Mouse (Mus musculus) spleen, postnatal 10 days (tissue): ENCODE results near the gene Secisbp2l.

Experiments
- DNase-seq, 2 experiments: peaks; one replicate each; pipeline ENCODE4 v3.0.0; 2021 to 2022; ENCODE audit warnings: low spot score in 2 of 2

Gene Secisbp2l

GRCm38 (mm10) chr2:125782719-125783109, at the start of gene Secisbp2l:
Gene Secisbp2l (minus strand): TSS chr2:125782870.
- DNase-seq, result peak; percentile 91 to 94

GRCm38 (mm10) chr2:125829924-125830323, 47.3 kb upstream of the Secisbp2l start:
- no peak for DNase-seq

GRCm38 (mm10) chr2:125827898-125828297, 45.2 kb upstream of the Secisbp2l start:
- DNase-seq, result no peak

GRCm38 (mm10) chr2:125826201-125826600, 43.5 kb upstream of the Secisbp2l start:
- DNase-seq, result no peak

GRCm38 (mm10) chr2:125820397-125820796, 37.7 kb upstream of the Secisbp2l start:
- no peak for DNase-seq

GRCm38 (mm10) chr2:125813972-125814595, 31.4 kb upstream of the Secisbp2l start:
- no peak for DNase-seq

GRCm38 (mm10) chr2:125811332-125811731, 28.7 kb upstream of the Secisbp2l start:
- DNase-seq, result no peak

- no peak for DNase-seq
Measured at GRCm38 (mm10) chr2:125809551-125809950, 26.9 kb upstream of the Secisbp2l start.

- DNase-seq, result no peak
Measured at GRCm38 (mm10) chr2:125805826-125806225, 23.2 kb upstream of the Secisbp2l start.

- no peak for DNase-seq
Measured at GRCm38 (mm10) chr2:125801947-125802346, 19.3 kb upstream of the Secisbp2l start.

GRCm38 (mm10) chr2:125801038-125801437, 18.4 kb upstream of the Secisbp2l start:
- DNase-seq, result no peak

GRCm38 (mm10) chr2:125800428-125800827, 17.8 kb upstream of the Secisbp2l start:
- no peak for DNase-seq

GRCm38 (mm10) chr2:125797872-125798271, 15.2 kb upstream of the Secisbp2l start:
- no peak for DNase-seq

- DNase-seq, result no peak
Measured at GRCm38 (mm10) chr2:125795118-125795517, 12.4 kb upstream of the Secisbp2l start.

GRCm38 (mm10) chr2:125794166-125794565, 11.5 kb upstream of the Secisbp2l start:
- DNase-seq, result no peak

GRCm38 (mm10) chr2:125792879-125793261, 10.2 kb upstream of the Secisbp2l start:
- DNase-seq, result no peak

GRCm38 (mm10) chr2:125792144-125792878, 9.6 kb upstream of the Secisbp2l start:
- no peak for DNase-seq

- DNase-seq, result no peak
Measured at GRCm38 (mm10) chr2:125791485-125791885, 8.8 kb upstream of the Secisbp2l start.

- DNase-seq, result no peak
Measured at GRCm38 (mm10) chr2:125790242-125790641, 7.6 kb upstream of the Secisbp2l start.

- no peak for DNase-seq
Measured at GRCm38 (mm10) chr2:125789265-125789664, 6.6 kb upstream of the Secisbp2l start.

GRCm38 (mm10) chr2:125788785-125789184, 6.1 kb upstream of the Secisbp2l start:
- DNase-seq, result no peak

- no peak for DNase-seq
Measured at GRCm38 (mm10) chr2:125788351-125788750, 5.7 kb upstream of the Secisbp2l start.

- no peak for DNase-seq
Measured at GRCm38 (mm10) chr2:125785021-125785420, 2.4 kb upstream of the Secisbp2l start.
